Mouse (Mus musculus) urinary bladder, adult 18-20 months (tissue): ENCODE measurements around the gene Sys1.

Experiments used
- DNase-seq, 2 experiments: peaks; one replicate each; pipeline ENCODE4 v3.0.0; 2022; ENCODE audit warnings: low spot score in 2 of 2, mixed read lengths in 2 of 2

The Sys1 gene

DNA sequence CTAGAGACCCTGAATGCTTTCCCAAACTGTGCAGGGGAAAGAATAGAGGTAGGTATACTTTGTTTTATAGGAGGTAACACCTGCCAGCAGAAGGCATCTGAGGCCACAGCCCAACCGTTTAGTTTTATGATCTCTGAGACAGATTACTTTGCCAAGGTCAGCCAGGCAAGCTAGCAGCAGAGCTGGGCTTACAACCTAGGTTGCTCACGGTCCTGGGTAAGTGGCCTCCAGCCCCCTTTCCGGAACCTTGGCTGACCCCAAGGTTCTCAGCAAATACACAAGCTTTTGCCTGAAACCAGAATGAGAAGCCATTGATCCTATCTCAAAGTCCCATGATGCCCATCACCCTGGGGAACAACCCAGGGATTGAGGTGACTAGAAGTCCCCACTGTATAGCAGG lies 22.1 kb upstream of the Sys1 start:
- DNase-seq = no peak

DNA sequence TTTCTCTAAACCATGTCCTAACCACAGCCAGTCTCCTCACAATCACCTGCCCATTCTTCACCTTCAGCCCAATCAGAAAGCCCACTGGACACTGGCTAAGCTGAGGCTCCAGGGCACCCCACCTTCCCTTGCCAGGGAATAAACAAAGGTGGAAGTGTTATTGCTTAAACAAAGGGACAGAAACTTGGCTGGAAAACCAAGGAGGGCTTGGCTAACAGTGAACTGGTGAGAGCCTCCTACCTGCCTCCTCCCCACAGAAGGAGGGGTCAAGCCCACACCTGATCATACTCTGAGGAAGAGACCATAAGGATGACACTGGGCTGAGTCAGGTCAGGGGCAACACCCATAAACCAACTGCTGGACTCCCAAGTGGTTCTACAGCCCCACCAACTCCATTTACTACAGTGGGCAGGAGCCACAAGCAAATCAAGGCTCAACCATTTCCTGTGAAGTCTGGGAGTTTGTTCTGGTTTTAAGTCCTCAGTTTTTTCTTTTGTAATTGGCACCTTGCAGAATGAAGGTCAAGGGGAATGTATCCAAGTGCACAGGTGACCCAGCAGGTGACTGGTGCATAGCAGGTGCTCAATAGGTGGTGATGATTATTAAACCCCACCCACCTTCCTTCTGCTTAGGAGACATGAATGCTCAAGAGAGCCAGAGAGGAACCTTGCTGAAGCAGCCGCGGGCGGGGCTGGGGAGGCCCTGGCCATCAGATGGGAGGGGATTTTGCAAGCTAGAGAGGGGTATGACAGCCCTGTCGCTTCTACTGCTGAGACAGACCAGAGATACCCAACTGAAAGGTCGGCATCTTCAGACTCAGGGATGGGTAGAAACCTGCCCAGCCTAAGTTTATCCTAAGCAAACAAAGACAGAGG lies 21.3 kb upstream of the Sys1 start:
- DNase-seq = no peak

DNA sequence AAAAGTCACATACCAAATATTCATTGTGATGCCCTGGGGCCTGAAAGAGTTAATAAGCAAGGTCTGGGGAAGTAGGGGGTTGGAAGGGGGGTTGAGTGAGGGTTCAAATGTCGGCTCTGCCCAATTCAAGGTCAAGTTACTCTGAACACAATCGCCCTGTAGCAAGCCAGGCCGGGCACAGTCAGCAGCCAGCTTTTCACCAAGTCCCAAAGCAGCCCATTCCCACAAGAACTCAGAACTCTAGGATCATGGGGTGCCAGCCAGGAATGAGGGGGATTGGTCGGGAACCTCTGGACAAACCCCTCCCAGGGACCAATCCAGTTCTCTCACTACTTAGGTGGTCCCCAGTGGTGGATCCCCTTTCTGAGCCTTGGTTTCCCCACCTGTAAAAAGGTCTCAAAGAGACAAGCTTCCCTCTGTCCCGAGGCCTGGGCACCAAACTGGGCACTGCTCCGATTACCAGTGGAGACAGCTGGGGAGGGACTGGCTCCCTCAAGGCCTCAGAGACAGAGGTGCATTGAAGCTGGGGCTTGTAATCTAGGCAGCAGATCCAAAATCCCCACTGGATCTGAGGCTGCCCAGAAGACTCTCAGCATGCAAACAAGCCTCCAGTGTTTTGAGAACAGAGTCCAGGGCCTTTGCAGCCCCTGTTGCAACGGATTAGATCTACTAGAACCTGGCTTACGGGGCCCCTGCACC lies 20.4 kb upstream of the Sys1 start:
- DNase-seq = no peak

DNA sequence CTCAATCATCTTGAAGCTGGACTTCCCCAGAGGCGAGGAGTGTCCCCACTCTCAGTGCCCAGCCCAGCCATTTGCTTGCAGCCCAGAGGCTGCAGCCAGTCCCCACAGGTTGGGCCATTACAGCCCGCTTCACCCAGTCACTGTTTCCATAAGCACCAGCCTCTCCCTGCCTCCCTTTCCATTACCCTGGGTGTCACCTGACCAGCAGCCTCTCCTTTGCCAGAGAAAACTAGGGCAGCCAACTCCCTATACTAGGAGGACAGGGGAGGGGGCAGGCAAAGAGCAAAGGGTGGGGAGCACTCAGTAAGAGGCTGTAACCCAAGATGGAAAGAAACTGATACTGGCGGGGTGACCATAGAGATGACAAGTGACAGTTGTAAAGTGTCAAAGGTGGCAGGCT lies 19.8 kb upstream of the Sys1 start:
- DNase-seq = peak in 1 of 2 experiments; percentile 62

DNA sequence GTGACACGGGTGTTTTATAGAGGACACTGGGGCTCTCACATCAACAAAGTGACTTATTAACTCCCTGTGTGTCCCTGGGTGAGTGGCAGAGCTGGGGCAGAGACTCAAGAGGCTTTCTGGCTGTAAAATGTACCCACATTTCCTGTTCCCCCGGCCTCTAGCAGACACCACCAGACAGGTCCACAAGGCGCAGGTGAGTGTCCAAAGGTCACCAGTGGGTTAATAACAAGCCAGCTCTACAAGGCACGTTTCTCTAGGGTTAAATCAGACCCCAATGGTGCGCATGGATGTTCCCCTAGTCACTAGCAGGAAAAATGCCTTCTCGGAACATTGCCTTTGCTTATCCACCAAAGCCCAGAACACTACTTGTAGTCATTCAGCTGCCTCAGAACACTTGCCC lies 19.1 kb upstream of the Sys1 start:
- DNase-seq = no peak

DNA sequence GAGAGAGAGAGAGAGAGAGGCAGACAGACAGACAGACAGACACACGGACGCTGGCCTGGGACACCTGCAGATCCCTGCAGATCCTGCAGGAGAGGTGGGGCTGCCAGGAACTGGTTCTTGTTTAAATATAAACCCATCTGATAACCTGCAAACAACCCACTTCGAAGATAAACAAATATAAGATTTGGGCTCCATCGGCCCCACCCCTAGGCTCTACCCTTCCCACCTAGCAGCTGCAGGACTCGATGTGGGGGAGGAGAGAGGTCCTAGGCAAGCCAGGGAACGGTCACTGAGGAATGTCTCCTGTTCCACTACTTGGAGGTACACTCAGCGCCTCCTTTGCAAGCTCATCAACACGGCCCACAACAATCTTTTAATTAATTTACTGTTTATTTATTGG lies 18.5 kb upstream of the Sys1 start:
- DNase-seq = no peak

DNA sequence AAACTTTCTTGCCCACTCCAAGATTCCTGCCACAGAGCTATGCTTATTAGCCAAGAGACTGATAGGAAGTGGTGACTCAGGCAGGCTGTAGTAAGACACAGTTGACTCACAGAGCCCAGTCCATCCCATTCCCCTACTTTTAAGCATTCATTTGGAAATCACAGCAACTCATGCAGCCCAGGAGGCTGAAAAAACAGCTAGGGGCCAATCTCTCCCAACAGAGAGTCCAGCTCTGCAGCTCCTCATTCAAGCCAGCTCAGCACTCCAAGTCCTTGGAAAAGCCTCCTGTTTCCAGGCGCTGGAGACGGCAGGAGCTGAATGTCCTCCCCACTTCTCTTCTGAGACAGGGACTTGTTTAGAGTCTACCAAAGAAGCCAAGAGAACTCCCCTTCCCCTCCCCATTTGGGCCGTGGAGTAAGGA lies 17.8 kb upstream of the Sys1 start:
- no peak for DNase-seq

DNA sequence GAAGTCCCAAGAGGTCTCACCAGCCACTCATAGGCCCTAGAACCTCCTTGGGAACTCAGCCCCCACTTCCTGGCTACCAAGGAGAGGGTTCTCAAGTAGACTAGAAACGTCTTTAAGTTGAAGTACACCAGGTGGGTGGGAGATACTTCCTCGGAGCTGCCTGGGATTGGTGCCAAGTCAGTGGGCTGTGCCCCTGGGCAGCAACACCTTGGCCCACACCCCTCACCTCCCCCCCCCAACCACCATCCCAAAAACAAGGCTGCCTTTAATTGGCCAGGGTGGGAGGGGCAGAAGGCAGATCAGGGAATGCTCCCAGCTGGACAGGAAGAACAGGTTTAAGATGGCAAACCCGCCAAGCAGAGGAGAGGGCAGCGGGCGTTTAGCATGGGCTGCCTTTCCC lies 16.4 kb upstream of the Sys1 start:
- no peak for DNase-seq

DNA sequence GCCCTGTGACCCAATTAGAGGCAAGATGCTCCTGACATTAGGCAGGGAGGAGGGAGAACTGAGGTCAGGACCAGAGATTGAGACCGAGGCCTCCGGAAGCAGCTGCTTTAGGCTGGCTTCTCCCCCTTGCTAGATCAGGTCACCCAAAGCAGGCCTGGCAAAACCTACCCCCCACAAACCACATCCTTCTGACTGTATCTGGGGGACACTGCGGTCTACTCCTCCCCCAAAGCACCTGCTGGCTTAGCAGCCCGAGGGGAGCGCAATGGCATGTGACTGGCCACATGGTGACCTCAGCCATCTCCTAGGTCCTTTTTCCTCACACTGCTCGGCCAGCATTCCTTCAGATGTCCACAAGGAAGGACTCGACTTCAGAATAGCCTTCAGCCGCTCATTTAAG lies 15.6 kb upstream of the Sys1 start:
- no peak for DNase-seq

DNA sequence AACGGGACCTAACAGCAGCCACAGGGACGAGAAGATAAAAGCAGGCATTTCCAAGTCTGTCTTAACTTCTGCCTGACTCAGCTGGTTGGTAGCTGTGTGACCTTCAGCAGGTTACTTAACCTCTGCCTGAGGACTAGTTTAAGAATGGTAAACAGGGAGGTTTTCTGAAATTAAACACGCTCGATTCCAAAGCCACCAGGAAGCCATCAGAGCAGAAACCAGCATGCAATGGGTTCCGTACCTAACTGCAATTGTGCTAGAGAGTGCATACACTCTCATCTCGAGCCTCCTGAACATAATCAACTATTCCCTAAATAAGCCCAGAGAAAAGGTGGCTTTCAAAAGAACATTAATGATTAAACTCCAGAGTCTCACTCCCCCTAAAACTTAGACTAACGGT lies 15.0 kb upstream of the Sys1 start:
- no peak for DNase-seq

DNA sequence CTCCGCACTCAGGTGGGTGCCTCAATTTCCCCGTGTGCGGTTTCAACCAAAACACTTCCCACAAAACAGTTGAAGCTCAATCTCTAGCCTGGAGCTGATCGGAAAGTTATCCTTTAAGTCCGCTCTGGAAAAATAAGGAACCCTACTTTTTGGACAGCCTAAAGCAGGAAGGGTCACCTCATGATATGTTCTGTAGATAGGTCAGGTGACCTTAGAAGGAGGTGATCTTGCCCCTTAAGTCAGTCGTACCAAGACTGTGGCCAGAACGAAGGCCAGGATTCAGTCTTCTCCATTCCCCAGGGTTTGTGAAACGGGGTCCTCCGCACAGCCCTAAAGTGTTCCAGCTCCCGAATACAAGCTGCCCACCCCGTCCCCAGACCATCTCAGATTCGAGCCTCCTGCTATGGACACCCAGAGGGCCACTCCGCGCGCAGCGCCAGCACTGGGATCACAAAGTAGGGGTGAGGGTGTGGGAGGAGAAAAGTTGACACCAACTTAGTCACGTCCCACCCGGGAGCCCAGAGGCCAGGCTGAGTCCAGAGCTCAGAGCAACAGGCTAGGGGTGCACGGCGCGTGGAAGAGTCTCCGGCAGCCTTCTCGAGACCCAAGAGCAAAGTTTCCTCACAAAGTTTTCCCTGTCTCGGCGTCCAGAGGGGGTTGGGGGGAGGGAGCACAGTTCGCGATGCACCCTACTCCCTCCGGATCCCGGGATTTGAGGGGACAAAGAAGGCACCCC lies 14.3 kb upstream of the Sys1 start:
- DNase-seq = no peak

DNA sequence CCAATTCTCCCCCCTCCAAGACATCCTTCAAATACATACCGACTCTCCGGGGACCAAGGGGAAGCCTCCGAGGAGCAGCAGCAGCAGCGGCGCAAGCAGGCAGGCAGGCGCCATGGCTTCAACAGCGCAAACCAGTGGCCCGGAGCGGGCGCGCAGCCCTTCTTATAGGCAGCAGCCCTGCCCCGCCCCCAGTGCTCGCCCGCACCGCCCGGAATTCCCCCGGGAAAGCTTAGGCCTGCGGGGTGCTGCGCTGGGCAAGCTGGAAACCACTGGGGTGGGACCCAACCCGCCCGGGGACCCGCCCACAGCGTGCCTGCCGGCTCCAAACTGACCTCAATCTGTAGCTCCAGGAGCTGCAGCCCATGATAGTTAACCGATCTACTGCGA lies 13.7 kb upstream of the Sys1 start:
- peak; percentile 86 to 91 for DNase-seq

DNA sequence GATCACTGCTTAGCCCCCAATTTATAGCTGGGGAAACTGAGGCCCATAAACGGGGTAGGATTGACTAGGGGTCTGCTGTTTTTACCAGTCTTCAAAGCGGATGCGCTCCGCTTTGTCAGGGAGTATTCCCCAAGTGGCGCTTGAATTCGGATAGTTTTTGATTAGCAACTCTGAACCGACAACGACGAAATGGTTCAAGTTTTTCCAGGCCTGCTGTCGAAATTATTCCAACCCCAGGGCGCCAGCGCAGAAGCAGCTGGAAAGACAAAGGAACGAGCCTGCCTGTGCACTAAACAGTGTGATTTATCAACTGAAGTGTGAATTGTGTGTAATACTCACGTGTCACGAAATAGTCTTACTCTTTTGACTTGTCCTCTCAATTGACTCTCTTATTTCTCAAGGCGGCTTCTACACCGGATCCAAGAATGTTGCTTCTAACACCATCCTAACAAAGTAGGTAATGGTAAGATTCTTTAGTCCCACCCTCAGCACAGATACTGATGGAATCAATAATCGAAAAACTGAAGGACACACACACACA lies 13.2 kb upstream of the Sys1 start, which contains the start of gene Sdc4:
Gene Sdc4, minus strand, starts transcription at position 428 of the 541 bp plus-strand sequence.
- no peak for DNase-seq

DNA sequence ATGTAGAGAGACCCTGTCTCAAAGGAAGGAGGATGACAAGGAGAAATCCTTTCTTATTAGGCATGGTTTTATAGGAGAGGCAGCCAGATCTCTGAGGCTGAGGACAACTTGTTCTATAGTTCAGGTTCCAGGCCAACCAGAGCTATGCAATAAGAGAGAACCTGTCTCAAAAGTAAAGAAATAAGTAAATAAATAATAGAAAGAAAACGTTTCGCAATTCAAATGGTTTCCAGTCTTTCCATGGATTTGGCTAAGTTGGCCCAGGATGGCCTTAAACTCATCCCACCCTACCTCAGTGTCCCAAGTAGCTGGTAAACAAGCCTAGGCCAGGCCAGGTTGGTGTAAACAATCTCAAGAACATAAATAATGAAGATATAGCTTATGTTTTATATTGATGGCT lies 12.1 kb upstream of the Sys1 start:
- DNase-seq = no peak

DNA sequence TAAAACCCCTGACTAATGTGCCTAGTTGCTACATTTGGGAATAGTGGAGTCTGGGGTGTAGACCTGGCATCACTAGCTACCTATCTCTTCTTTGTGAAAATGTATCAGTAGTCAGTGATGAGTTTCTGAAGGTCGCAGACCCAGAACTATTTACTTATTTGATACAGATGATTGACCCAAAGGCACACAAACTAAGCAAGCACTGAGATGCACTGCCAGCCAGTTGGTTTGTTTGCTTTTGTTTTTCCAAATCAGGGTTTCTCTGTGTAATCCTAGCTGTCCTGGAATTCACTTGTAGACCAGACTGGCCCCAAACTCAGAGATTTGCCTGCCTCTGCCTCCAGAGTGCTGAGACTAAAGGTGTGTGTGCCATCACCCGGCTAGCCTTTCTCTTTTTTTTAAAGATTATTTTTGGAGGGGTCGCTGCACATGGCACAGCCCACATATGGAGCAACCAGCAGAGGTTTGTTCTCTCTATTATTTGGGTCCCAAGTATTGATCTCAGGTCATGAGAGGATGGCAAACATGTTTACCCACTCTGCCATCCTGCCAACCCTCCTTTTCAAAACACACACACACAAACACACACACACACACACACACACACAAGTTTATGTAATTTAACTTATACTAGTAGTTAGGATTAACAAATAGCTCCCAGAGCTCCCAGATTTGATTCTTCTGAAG lies 11.2 kb upstream of the Sys1 start:
- no peak for DNase-seq

DNA sequence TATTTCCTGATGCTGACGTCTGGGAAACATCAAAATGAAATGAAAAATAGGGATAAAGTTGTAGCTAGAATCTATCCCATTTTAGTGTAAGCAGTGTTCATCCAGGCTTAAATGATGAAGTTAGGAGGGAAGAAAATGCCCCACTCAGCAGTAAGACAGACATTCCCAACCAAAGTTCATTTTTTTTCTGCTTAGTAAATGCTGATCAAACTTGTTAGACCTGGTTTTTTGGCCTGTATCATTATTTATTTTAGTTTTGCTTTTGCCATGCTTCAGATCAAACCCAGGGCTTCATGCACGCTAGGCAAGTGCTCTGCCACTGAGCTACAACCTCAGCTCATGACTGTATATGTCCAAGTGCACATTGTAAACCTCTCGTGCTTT lies 10.7 kb upstream of the Sys1 start:
- no peak for DNase-seq

DNA sequence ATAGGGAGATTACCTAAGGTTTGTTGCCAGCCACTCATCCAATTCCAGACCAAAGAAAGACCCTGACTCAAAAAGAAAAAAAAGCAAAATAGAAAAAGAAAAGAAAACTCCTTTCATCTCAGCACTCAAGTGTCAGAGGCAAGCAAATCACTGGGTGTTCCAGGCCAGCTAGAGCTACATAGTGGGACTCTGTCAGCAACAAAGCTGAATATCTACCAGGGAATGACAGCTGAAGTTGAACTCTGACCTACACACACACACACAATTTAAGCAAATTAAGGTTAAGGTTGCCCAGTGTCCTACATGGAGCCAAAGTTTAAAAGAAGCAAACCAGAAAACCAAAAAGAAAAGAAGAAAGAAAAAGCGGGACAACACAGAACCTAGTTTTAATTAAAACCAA lies 8.6 kb upstream of the Sys1 start:
- DNase-seq = no peak

DNA sequence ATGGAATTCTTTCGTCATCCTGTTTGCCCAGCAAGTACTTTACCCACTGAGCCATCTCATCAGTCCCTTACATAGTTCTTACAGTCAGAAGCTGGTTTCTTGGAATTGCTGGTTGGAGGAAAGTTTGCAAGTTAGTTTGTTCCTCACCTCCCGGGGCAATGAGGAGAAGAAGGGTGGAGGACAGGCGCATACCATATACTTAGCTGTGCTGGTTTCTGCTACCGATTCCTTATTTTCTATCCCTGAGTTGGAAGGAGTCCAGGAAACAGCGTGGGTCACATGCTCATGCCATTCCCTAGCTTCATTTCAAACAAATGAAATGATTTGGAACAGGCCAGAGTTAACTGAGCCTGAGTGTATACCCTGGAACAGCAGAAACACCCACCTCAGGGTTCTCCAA lies 7.8 kb upstream of the Sys1 start:
- DNase-seq = no peak

DNA sequence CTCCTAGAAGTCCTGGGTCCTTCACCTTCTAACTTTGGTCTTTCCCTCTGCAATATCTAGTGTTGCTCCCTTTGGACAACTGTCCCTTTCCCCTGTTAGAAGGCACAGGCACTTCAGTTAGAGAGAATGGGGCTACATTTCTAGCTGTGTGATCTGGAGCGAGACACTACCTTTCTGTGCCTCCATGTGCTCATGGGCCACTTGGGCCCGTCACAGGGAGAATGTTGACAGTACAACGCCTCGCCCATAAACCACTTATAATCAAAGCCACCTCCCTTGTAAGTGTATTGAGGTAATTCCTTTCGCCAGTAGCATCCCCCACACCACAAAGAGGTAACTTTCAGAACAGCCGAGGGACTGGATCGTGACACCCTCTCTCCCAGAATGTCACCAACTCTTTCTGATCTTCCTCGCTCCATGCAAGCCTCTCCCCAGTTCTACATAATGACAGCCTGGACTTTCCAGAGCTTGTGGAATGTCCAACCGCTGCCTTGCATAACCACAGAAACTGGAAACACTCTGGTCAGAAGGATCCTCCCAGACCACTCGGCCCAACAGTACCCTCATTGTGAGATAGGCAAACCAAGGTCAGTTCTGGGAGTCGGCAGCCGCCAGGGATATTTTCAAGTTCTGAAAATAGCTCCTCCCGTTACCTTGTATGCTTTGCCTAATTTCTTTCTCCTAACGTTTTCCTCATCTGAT lies 7.3 kb upstream of the Sys1 start:
- DNase-seq = no peak

DNA sequence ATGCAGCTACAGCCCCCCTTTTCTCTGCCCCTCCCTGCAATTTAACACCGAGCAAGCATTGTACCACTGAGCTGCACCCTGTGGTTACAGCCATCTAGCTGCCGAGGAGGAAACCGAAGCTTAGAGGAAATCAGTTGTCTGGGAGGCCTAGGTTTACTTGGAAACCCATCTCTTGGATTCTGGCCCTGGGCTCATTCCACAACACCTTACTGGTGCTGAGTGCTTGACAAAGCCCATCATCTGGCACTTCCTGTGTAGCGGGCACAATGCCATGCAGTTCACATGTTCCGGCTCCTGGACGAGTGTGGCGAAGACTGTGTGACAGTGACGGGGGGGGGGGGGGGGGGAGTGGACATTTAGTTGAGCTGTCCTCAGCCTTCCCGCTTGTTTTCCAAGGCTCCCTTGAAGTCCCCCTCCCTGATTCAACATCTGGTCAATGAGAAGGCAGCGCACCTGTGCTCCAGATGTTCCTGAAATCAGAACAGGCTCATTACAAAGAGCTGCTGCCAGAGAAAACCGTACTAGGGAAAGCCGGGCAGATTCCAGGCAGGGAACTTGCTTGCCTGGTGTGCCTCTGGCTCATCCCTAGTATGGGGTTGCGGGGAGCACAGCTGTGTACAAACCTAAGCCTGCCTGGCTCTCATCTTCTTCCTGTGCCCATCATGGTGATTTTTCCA lies 4.6 kb upstream of the Sys1 start:
- DNase-seq = no peak
